Mouse (Mus musculus) E14TG2a.4 (cell line): ENCODE data around the gene Coro2b.

Experiments
- CTCF ChIP-seq: conservative IDR thresholded peaks from 2 replicates; pipeline ENCODE4 v1.5.1; 2014; ENCODE audit warnings: low read length
- POU5F1 ChIP-seq: IDR thresholded peaks from 2 replicates; pipeline ENCODE4 v1.6.1; 2014; ENCODE audit warnings: low read length, borderline replicate concordance

- TF ChIP-seq CTCF (no peak), POU5F1 (no peak)
Observed at GRCm38 (mm10) chr9:62540166-62540565, 3.3 kb upstream of the Coro2b start.
